Mouse (Mus musculus) testis, adult 2 months (tissue): ENCODE results near the gene Kcnk1. TPM values are rescaled to one million over a fixed set of nuclear protein-coding genes. Genes with fewer than 3 reads are reported as not detected.

Experiments
- H3K27ac ChIP-seq: fragments of 200-500 bp; 2 replicates; pipeline ENCODE4 v1.5.1; 2012; ENCODE audit warnings: low read depth, low read length; ENCODE audit not compliant: control insufficient read depth, insufficient read depth
- H3K27me3 ChIP-seq: fragments of 200-500 bp; 2 replicates; pipeline ENCODE4 v1.6.1; 2012; ENCODE audit warnings: mild to moderate bottlenecking, low read length, moderate library complexity; ENCODE audit not compliant: control insufficient read depth, insufficient read depth
- H3K36me3 ChIP-seq: fragments of 200-500 bp; 2 replicates; pipeline ENCODE4 v1.6.1; 2012; ENCODE audit warnings: mild to moderate bottlenecking, low read length; ENCODE audit not compliant: control insufficient read depth, insufficient read depth
- H3K4me1 ChIP-seq: fragments of 200-500 bp; 2 replicates; pipeline ENCODE4 v1.6.1; 2012; ENCODE audit warnings: low read length; ENCODE audit not compliant: control insufficient read depth, insufficient read depth
- H3K4me3 ChIP-seq: fragments of 200-500 bp; 2 replicates; pipeline ENCODE4 v1.5.1; 2012; ENCODE audit warnings: low read depth, mild to moderate bottlenecking, low read length, moderate library complexity, mixed read lengths; ENCODE audit not compliant: control insufficient read depth
- CTCF ChIP-seq: fragments of 200-500 bp; IDR thresholded peaks from 2 replicates; pipeline ENCODE4 v1.5.1; 2012; ENCODE audit warnings: low read depth, mild to moderate bottlenecking, inconsistent platforms, low read length, moderate library complexity; ENCODE audit not compliant: control insufficient read depth, insufficient read depth, insufficient replicate concordance
- POLR2A ChIP-seq: fragments of 200-500 bp; IDR thresholded peaks from 2 replicates; pipeline ENCODE4 v1.6.1; 2012; ENCODE audit warnings: low read depth, mild to moderate bottlenecking, inconsistent platforms, low read length, moderate library complexity; ENCODE audit not compliant: control insufficient read depth
- polyA plus RNA-seq: library from polyadenylated mRNA; depleted of rRNA; stranded (reverse); fragments of >200 nt; gene quantifications from 2 replicates; pipeline ENCODE4 v1.2.3, GENCODE M21; 2012

Kcnk1 gene
- polyA plus RNA-seq, 1 experiment: 3.0 TPM

DNA sequence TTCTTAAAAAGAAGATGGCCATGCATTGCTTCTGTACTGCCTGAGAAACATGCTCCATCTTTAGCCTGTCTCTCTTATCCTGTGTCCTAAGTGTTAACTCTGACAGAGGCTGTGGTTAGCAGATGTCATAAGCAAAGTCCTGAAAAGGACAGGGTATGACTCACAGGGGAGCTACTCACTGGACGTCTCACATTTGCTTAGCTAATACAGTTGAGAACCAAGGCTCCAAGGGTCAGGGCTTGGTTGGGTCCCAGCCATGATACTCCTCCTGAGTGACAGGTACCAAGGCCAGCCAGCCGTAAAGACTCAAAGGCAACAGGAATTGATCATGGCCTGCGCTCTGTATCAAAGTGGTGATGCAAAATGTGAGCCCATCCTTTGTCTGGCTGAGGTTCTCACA, 15.9 kb downstream of the Kcnk1 start:
- TF ChIP-seq CTCF (no peak), POLR2A (no peak)
- H3K27me3 ChIP-seq: no peaks in the 10 kb centered on the region
- no peaks in the 10 kb centered on the region for H3K36me3 ChIP-seq

DNA sequence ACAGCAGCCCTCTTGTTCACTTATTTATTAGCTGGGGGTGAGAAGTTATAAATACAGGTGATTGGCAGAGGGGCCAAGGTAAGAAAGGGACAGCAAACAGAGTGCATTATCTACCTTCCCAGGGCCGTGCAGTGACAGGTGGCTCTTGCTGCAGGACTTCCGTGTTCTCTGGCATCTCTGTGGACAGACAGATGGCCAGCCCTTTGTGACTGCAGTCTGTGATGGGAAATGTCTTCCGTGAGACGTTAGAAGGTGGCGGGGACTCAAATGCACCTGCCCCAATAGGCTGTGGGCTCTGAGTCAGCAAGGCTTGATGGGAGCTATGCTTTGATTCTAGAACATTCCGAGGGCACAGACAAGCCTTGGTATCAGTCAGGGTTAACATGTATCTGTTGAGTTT, 17.4 kb downstream of the Kcnk1 start:
- TF ChIP-seq CTCF: no peak
- TF ChIP-seq POLR2A: no peak
- H3K27me3 ChIP-seq: no peaks in the 10 kb centered on the region
- no peak overlapping the region for H3K27ac ChIP-seq
- no peak overlapping the region for H3K4me3 ChIP-seq
- peaks cover 2% of the 10 kb centered on the region; the same call in 1 of the 2 replicates for H3K4me1 ChIP-seq
- H3K36me3 ChIP-seq: no peaks in the 10 kb centered on the region

More for the DNA sequence above, 15.9 kb downstream of the Kcnk1 start:
- Histone ChIP-seq H3K4me1 (peaks cover 2% of the 10 kb centered on the region; the same call in 1 of the 2 replicates), H3K4me3 (no peak overlapping the region), H3K27ac (no peak overlapping the region)

DNA sequence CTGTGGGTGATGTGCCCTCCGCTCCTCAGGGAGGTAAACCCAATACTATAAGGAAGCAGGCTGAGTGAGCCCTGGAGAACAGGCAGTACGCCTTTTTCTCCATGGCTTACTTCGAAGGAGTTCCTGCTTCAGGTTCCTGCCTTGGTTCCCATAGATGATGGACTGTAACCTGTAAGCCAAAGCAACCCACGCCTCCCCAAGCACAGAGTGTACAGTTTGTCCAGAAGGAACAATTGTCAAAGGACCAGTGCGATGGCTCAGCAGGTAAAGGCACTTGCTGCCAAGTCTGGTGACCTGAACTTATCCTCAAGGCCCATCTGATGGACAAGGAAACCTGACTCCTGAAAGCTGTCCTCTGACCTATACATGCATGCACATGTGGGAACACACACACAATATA, 18.7 kb downstream of the Kcnk1 start:
- Histone ChIP-seq H3K27ac (no peak overlapping the region), H3K4me3 (no peak overlapping the region), H3K36me3 (no peaks in the 10 kb centered on the region), H3K4me1 (no peaks in the 10 kb centered on the region; the same call in 1 of the 2 replicates), H3K27me3 (no peaks in the 10 kb centered on the region)
- TF ChIP-seq POLR2A (no peak), CTCF (no peak)

DNA sequence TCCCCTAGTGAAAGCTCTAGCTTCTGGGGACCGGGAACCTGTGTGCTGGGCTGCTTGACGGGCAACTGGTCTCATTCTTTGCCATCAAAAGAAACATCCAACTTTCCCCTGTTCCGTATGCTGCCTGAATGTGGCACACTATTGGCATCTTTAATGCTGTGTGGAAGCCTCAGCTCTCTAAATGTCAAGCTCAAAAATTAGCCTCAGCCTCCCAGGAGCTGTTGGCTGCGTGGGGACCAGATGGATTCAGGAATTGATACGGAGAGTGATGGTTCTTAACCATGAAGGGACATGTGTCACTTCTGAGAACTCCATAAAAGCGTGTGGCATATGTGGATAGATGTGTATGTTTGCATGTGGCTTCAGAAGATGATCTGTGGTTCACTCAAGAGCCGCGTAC, 27.0 kb downstream of the Kcnk1 start:
- no peak overlapping the region for H3K27ac ChIP-seq
- H3K4me1 ChIP-seq: no peaks in the 10 kb centered on the region
- TF ChIP-seq CTCF (no peak), POLR2A (no peak)
- H3K36me3 ChIP-seq: no peaks in the 10 kb centered on the region
- no peak overlapping the region for H3K4me3 ChIP-seq
- no peaks in the 10 kb centered on the region for H3K27me3 ChIP-seq

DNA sequence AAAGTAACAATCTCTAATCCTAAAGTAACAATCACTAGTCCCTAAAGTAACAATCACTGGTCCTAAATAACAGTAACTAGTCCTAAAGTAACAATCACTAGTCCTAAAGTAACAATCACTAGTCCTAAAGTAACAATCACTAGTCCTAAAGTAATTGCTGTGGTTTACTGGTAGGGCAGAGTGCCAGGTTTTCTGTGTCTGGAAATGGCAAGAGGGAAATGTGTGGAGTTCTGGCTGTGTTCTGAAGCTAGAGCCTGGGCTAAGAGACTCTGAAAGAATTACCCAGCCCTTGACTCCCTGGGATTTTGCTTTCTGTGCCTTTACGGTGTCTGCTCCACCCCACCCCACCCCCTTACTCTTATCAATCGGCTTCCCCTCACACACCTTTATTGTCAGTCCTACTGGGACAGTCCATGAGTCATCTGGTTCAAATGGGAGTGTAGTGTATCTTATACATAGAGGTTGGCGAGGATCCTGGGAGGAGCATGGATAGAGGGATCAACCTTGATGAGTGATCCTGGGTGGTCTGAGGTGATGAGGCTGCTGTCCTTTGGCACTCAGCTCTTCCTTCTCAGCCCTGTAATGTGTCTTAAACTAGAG, 28.8 kb downstream of the Kcnk1 start:
- Histone ChIP-seq H3K27me3 (no peaks in the 10 kb centered on the region), H3K36me3 (no peaks in the 10 kb centered on the region), H3K4me3 (no peak overlapping the region), H3K27ac (no peak overlapping the region), H3K4me1 (no peaks in the 10 kb centered on the region)
- TF ChIP-seq CTCF: no peak
- TF ChIP-seq POLR2A: no peak

DNA sequence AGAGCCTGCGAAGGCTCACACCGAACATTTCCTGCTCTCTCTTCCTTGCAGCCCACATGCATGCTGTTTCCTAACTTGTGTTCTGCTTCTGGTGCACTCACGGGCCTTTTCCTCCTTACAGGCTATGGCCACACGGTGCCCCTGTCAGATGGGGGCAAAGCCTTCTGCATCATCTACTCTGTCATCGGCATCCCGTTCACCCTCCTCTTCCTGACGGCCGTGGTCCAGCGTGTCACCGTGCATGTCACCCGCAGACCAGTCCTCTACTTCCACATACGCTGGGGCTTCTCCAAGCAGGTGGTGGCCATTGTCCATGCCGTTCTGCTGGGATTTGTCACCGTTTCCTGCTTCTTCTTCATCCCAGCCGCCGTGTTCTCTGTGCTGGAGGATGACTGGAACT, 29.9 kb downstream of the Kcnk1 start:
- Histone ChIP-seq H3K27ac (no peak overlapping the region), H3K4me3 (no peak overlapping the region), H3K4me1 (no peaks in the 10 kb centered on the region), H3K36me3 (no peaks in the 10 kb centered on the region), H3K27me3 (no peaks in the 10 kb centered on the region)
- TF ChIP-seq POLR2A: no peak
- no peak for TF ChIP-seq CTCF

DNA sequence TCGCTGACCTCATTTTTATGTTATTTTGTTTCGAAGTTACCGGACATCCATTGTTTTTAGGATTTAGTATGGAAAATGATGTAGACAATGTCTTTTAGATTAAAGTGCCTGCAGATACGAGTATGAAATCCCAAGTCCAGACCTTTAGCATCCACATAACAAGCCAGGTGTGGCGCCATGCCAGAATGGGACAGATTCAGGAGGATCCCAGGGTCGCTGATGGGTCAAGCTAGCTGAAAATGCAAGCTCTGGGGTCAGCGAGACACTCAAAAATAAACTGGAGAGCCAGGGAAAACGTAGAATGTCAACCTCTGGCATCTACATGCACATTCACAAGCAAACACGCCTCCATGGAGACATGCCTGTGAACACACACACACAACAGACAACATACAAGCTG, 31.2 kb downstream of the Kcnk1 start:
- TF ChIP-seq CTCF: no peak
- TF ChIP-seq POLR2A: no peak
- Histone ChIP-seq H3K4me3 (no peak overlapping the region), H3K27ac (no peak overlapping the region), H3K27me3 (no peaks in the 10 kb centered on the region), H3K36me3 (no peaks in the 10 kb centered on the region), H3K4me1 (no peaks in the 10 kb centered on the region)

DNA sequence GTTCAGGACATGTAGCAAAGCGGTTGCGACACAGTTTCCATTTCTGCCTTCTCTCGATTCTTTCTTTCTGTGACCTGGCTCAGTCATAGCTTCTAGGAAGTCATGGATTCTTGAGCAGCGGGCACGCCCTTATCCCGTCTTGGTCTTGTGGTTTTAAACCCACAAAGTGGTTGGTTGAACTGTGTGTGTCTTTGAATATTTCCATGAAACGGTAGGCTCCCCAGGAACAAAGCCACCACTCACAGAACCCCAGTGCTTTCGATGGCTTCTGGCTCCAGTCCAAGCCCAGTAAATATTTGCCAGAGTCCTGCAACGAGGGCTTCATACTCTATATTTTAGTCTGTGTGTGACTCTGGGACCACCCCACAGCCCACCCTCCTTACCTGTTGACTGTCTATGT, 31.6 kb downstream of the Kcnk1 start:
- Histone ChIP-seq H3K36me3 (no peaks in the 10 kb centered on the region), H3K4me1 (no peaks in the 10 kb centered on the region), H3K27me3 (no peaks in the 10 kb centered on the region), H3K4me3 (no peak overlapping the region), H3K27ac (no peak overlapping the region)
- TF ChIP-seq POLR2A: no peak
- no peak for TF ChIP-seq CTCF
